Mouse (Mus musculus) heart, postnatal 0 days (tissue): ENCODE measurements at regions not wholly inside any gene's neighbourhood (a gene's known extent, or its start where the extent isn't known, plus 50 kb on each side); places are given as distances from the start of the nearest gene placed in this dataset.

Experiments used
- ATAC-seq: fragments of 200-750 bp; cut with Nextera tagmentation; 2 replicates; pipeline ENCODE4 v1.8.0; 2017; ENCODE audit warnings: low read depth, moderate number of reproducible peaks, moderate library complexity; ENCODE audit not compliant: insufficient read depth
- DNase-seq: peaks from one replicate; pipeline ENCODE4 v3.0.0-alpha.2; 2016; ENCODE audit warnings: low spot score
- H3K27ac ChIP-seq: fragments of 300-500 bp; sonication (generic); 2 replicates; pipeline ENCODE4 v1.5.1; 2014; ENCODE audit warnings: low read depth, mild to moderate bottlenecking
- H3K27me3 ChIP-seq: fragments of 300-500 bp; sonication (generic); 2 replicates; pipeline ENCODE4 v1.6.1; 2014; ENCODE audit warnings: low read length, mixed read lengths; ENCODE audit not compliant: control insufficient read depth, insufficient read depth
- H3K36me3 ChIP-seq: fragments of 300-500 bp; sonication (generic); replicated peaks from 2 replicates; pipeline ENCODE4 v1.6.1; 2014; ENCODE audit warnings: low read length, mixed read lengths; ENCODE audit not compliant: control insufficient read depth, insufficient read depth
- H3K4me1 ChIP-seq: fragments of 300-500 bp; sonication (generic); 2 replicates; pipeline ENCODE4 v1.6.1; 2014; ENCODE audit warnings: antibody characterized with exemption; ENCODE audit not compliant: control insufficient read depth, insufficient read depth
- H3K4me2 ChIP-seq: fragments of 300-500 bp; sonication (generic); 2 replicates; pipeline ENCODE4 v1.6.1; 2014; ENCODE audit warnings: low read depth, mild to moderate bottlenecking, low read length, moderate library complexity
- H3K4me3 ChIP-seq: fragments of 300-500 bp; sonication (generic); 2 replicates; pipeline ENCODE4 v1.5.1; 2014; ENCODE audit warnings: low read depth, low read length
- H3K9ac ChIP-seq: fragments of 300-500 bp; sonication (generic); replicated peaks from 2 replicates; pipeline ENCODE4 v1.6.1; 2014; ENCODE audit warnings: low read depth, low read length, mixed read lengths
- H3K9me3 ChIP-seq: fragments of 300-500 bp; sonication (generic); replicated peaks from 2 replicates; pipeline ENCODE4 v1.6.1; 2016; ENCODE audit warnings: low read length; ENCODE audit not compliant: control insufficient read depth
- CTCF ChIP-seq: IDR thresholded peaks from 2 replicates; pipeline ENCODE4 v1.5.1; 2016; ENCODE audit warnings: antibody characterized with exemption, control low read depth, low read depth
- EP300 ChIP-seq: IDR thresholded peaks from 2 replicates; pipeline ENCODE4 v1.6.1; 2016; ENCODE audit warnings: antibody characterized with exemption, low read depth
- WGBS: fragments of 180-500 bp; shearing (Covaris S2); extraction: QIAGEN DNeasy Blood & Tissue Kit; methylation state at CpG from one replicate; pipeline ENCODE4 v1.1.7; 2014; 5-methylcytosine and 5-hydroxymethylcytosine counted together

- DNase-seq, result no peak
- Histone ChIP-seq H3K36me3 (no peaks in the 10 kb centered on the region), H3K4me1 (peaks cover 5% of the 10 kb centered on the region; the same call in 1 of the 2 replicates), H3K4me2 (no peak overlapping the region), H3K27me3 (no peaks in the 10 kb centered on the region), H3K27ac (no peak overlapping the region), H3K9me3 (no peaks in the 10 kb centered on the region), H3K9ac (no peak overlapping the region), H3K4me3 (no peak overlapping the region)
- 80% methylated on average over 2 of the region's 2 CpGs for WGBS
- no peak for TF ChIP-seq CTCF
- TF ChIP-seq EP300, result no peak
- ATAC-seq, result no peak
Observed at GRCm38 (mm10) chr15:62907181-62907580, 937.8 kb downstream of the Gsdmc2 start.

GRCm38 (mm10) chr15:62903047-62903822 is 941.7 kb downstream of the Gsdmc2 start:
- H3K4me3 ChIP-seq, result no peak overlapping the region
- WGBS, result 42% methylated on average over 17 of the region's 17 CpGs
- no peaks in the 10 kb centered on the region for H3K27me3 ChIP-seq
- no peak overlapping the region for H3K9ac ChIP-seq
- ATAC-seq (peak; percentile 68), DNase-seq (peak; percentile 60)
- no peak for TF ChIP-seq EP300
- TF ChIP-seq CTCF, result no peak
- H3K36me3 ChIP-seq, result no peaks in the 10 kb centered on the region
- H3K9me3 ChIP-seq, result no peaks in the 10 kb centered on the region
- H3K27ac ChIP-seq, result peak overlapping the region; percentile 39
- peaks cover 5% of the 10 kb centered on the region; the same call in 1 of the 2 replicates for H3K4me1 ChIP-seq
- H3K4me2 ChIP-seq, result peak overlapping the region; percentile 17; the same call in 1 of the 2 replicates

DNA sequence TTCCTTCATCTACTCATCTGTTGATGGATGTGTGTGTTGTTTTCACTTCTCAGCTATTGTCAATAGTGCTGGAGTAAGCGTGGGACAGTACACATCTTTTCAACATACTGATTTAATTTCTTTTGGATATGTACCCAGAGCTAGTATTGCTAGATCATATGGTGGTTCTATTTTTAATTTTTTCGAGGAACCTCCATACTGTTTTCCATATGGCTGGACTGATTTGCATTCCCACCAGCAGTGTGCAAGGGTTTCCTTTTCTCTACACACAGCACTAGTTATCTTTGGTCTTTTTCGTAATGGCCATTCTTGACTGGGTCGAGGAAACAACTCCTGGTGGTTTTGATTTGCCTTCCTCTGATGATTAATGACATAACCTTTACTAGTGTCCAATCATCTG is 943.0 kb downstream of the Gsdmc2 start:
- Histone ChIP-seq H3K9ac (no peak overlapping the region), H3K9me3 (no peaks in the 10 kb centered on the region), H3K4me3 (no peak overlapping the region), H3K4me1 (peaks cover 5% of the 10 kb centered on the region; the same call in 1 of the 2 replicates), H3K27me3 (no peaks in the 10 kb centered on the region), H3K36me3 (no peaks in the 10 kb centered on the region), H3K4me2 (no peak overlapping the region), H3K27ac (no peak overlapping the region)
- no peak for ATAC-seq
- TF ChIP-seq CTCF (no peak), EP300 (no peak)
- DNase-seq, result no peak
- WGBS, result 78% methylated on average over 4 of the region's 4 CpGs

DNA sequence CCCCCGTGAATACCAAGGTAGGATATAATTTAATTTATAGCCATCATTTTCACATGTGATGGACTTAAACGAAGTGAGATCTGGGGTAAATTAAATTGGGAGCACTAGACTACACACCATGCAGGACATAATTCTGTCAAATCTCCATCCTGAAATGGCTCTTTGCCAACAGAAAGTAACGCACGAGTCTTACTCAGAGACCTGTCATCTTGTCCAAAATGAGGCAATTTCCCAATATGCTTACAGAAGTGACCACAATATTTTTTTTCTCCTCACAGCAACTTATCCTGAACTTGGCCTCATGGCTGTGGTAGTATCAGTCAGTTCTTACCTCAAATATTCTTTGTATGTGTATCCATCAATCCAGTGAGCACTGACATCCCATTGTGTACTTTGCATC is 955.2 kb downstream of the Gsdmc2 start:
- no peak overlapping the region for H3K4me3 ChIP-seq
- ATAC-seq, result no peak
- WGBS, result 80% methylated on average over 4 of the region's 4 CpGs

GRCm38 (mm10) chr15:62885331-62885730 is 959.6 kb downstream of the Gsdmc2 start:
- ATAC-seq (no peak), DNase-seq (no peak)
- no peaks in the 10 kb centered on the region for H3K4me1 ChIP-seq
- TF ChIP-seq CTCF, result no peak
- TF ChIP-seq EP300, result no peak
- no peak overlapping the region for H3K9ac ChIP-seq
- H3K4me3 ChIP-seq, result no peak overlapping the region
- H3K27me3 ChIP-seq, result no peaks in the 10 kb centered on the region
- no peaks in the 10 kb centered on the region for H3K36me3 ChIP-seq
- no peak overlapping the region for H3K27ac ChIP-seq
- H3K9me3 ChIP-seq, result no peaks in the 10 kb centered on the region
- 76% methylated on average over 4 of the region's 4 CpGs for WGBS
- no peak overlapping the region for H3K4me2 ChIP-seq

More for the DNA sequence above, 955.2 kb downstream of the Gsdmc2 start:
- Histone ChIP-seq H3K36me3 (no peaks in the 10 kb centered on the region), H3K27me3 (no peaks in the 10 kb centered on the region), H3K27ac (no peak overlapping the region), H3K9ac (no peak overlapping the region), H3K4me2 (no peak overlapping the region), H3K9me3 (no peaks in the 10 kb centered on the region), H3K4me1 (no peaks in the 10 kb centered on the region)
- no peak for DNase-seq
- TF ChIP-seq CTCF (no peak), EP300 (no peak)

DNA sequence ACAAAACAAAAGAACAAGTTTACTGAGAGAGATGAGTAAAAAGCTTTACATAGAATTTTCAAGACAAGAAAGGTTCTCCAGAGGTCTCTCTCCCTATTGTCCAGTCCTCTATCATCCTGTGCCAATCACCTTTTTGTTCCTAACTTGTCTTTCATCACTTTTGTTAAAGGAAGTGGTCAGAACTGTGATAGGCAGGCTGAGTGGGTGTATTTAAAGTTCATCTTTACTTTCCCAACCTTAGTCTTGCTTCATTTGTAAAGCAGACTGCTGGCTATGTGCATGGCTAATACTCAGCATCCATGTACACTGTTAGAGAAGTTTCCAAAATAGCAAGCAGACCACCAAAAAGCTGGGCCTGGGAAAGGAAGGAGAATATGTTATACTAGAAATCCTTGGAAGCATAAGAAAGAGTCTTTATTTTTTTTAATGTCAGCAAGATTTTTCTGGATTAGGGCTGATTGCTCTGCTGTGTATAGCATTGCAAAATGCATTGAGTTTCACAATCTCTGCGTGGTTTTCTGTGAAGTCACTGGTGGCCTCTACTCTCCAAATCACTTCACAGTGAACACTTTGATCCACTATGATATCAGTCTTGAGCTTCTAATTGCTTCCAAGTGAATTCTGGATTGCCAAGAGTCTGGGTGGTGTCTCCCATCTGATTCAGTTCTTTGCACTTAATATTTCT is 973.8 kb downstream of the Gsdmc2 start:
- Histone ChIP-seq H3K27me3 (no peaks in the 10 kb centered on the region), H3K9me3 (no peaks in the 10 kb centered on the region), H3K4me3 (no peak overlapping the region), H3K36me3 (no peaks in the 10 kb centered on the region), H3K4me2 (no peak overlapping the region), H3K9ac (no peak overlapping the region), H3K27ac (no peak overlapping the region), H3K4me1 (no peaks in the 10 kb centered on the region)
- TF ChIP-seq EP300, result no peak
- TF ChIP-seq CTCF, result no peak
- ATAC-seq (no peak), DNase-seq (no peak)
- 89% methylated on average over 1 of the region's 1 CpGs for WGBS
